Comparison of ENCODE assay signal across 9 mouse cellular contexts in the genomic region with DNA sequence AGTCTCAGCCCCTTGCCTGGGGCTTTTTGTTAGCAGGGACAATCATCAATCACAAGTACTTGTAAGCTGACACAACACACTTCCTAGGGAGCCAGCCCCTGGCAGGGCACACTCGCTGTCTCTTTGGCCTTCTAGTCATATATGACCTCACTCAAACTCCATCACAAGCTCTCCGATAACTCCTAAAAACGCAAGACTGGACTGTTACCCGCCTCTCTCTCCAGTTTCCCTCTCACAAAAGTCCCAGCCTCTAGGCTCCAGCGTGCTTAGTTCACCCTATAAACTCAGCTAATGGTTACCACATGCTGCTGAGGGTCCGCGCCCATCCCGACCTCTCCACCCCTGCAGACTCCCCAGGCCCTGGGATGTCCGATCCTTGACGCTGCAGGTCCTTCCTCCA. TPM values are rescaled to one million over a fixed set of nuclear protein-coding genes. Genes with fewer than 3 reads are reported as not detected.
DNase-seq lines count a peak whose midpoint lies in the region; ATAC-seq and TF ChIP-seq lines count a peak whose summit lies in the region.
"Had no signal": no experiment of that assay in that cellular context is flagged by ENCODE, and none has a peak within 500 bp of the region (broad histone marks: within the 10 kb centered on the region; RNA-seq: fewer than 3 reads in every experiment).

No protein-coding gene starts in this region.

- H3K9me3 ChIP-seq in heart, embryonic 13.5 days: no peaks in the 10 kb centered on the region
- H3K9me3 ChIP-seq in liver, embryonic 13.5 days (replicated peaks): no peaks in the 10 kb centered on the region
- no peaks in the 10 kb centered on the region for H3K9me3 ChIP-seq in stomach, embryonic 16.5 days (replicated peaks; ENCODE audit: control insufficient read depth, low read length)

- peak overlapping the region; percentile 79 for H3K4me3 ChIP-seq in heart, embryonic 13.5 days
- H3K4me3 ChIP-seq in liver, embryonic 13.5 days (replicated peaks): peak overlapping the region; percentile 56
- peak overlapping the region; percentile 72 for H3K4me3 ChIP-seq in stomach, embryonic 16.5 days (replicated peaks; ENCODE audit: low read length)

- ATAC-seq in heart, embryonic 13.5 days (ENCODE audit: extremely low read depth, insufficient number of reproducible peaks, low FRiP score, low TSS enrichment): no peak
- ATAC-seq in liver, embryonic 13.5 days (ENCODE audit: low read depth): no peak
- no peak for ATAC-seq in stomach, embryonic 16.5 days (ENCODE audit: insufficient read depth, low FRiP score)

- peak; percentile 10 for DNase-seq in adrenal gland, adult 8-10 months
- no peak for DNase-seq in adrenal gland, postnatal 25 days
- peak; percentile 42 for DNase-seq in brain, embryonic 14.5 days (ENCODE audit: low read depth)
- no peak for DNase-seq in liver, embryonic 13.5 days
- DNase-seq in right cerebral cortex, postnatal 36 days (ENCODE audit: low spot score in 2 of 2): no peak
- no peak for DNase-seq in left cerebral cortex, adult 18-20 months (ENCODE audit: low spot score in 2 of 2)

- TF ChIP-seq POLR2A in brain, embryonic 14.5 days (IDR thresholded peaks at IDR 0.05; ENCODE audit: borderline replicate concordance, extremely low read depth, insufficient read depth, insufficient read length, poor library complexity, severe bottlenecking): no peak

- peak overlapping the region; percentile 96 for H3K4me2 ChIP-seq in heart, embryonic 13.5 days
- H3K4me2 ChIP-seq in liver, embryonic 13.5 days: peak overlapping the region; percentile 65
- peak overlapping the region; percentile 89 for H3K4me2 ChIP-seq in stomach, embryonic 16.5 days (ENCODE audit: low read depth, low read length)

- peaks cover 35% of the 10 kb centered on the region for H3K4me1 ChIP-seq in heart, embryonic 13.5 days
- H3K4me1 ChIP-seq in liver, embryonic 13.5 days (replicated peaks): peaks cover 13% of the 10 kb centered on the region
- H3K4me1 ChIP-seq in stomach, embryonic 16.5 days (ENCODE audit: control insufficient read depth, insufficient read depth, low read length): peaks cover 29% of the 10 kb centered on the region

- H3K9ac ChIP-seq in heart, embryonic 13.5 days: peak overlapping the region; percentile 81
- H3K9ac ChIP-seq in liver, embryonic 13.5 days: peak overlapping the region; percentile 36; the same call in 1 of the 2 replicates
- H3K9ac ChIP-seq in stomach, embryonic 16.5 days (ENCODE audit: low read length): peak overlapping the region; percentile 64

- 1% methylated on average over 10 of the region's 10 CpGs for whole genome bisulfite sequencing in heart, embryonic 13.5 days
- 6% methylated on average over 10 of the region's 10 CpGs for WGBS in liver, embryonic 13.5 days (ENCODE audit: insufficient replicate concordance)
- WGBS in stomach, embryonic 16.5 days: under 1% methylated on average over 10 of the region's 10 CpGs

- no peak overlapping the region for H3K27ac ChIP-seq in heart, embryonic 13.5 days (replicated peaks)
- H3K27ac ChIP-seq in liver, embryonic 13.5 days: no peak overlapping the region
- 0 out of 2 replicates have a peak overlapping the region, but pooled peaks have one; percentile 6 for H3K27ac ChIP-seq in stomach, embryonic 16.5 days (ENCODE audit: low read length)

- no peak for TF ChIP-seq CTCF in brain, embryonic 14.5 days (IDR thresholded peaks at IDR 0.05; ENCODE audit: borderline replicate concordance, extremely low read depth, insufficient read depth, insufficient read length)

- H3K27me3 ChIP-seq in heart, embryonic 13.5 days (replicated peaks): peaks cover 30% of the 10 kb centered on the region
- peaks cover 61% of the 10 kb centered on the region for H3K27me3 ChIP-seq in liver, embryonic 13.5 days
- 0 out of 2 replicates have a peak, but pooled peaks cover 12% of the 10 kb centered on the region for H3K27me3 ChIP-seq in stomach, embryonic 16.5 days (ENCODE audit: control insufficient read depth, insufficient read depth, low read length)

- no peaks in the 10 kb centered on the region for H3K36me3 ChIP-seq in heart, embryonic 13.5 days
- no peaks in the 10 kb centered on the region for H3K36me3 ChIP-seq in liver, embryonic 13.5 days
- H3K36me3 ChIP-seq in stomach, embryonic 16.5 days (ENCODE audit: control insufficient read depth, insufficient read depth, low read length): no peaks in the 10 kb centered on the region

RNA-seq across cellular contexts. Expression of a gene that starts 0.8 kb away (rescaled TPM):
- 10 to 100 TPM in 2 of 4 experiments, 1 to 10 TPM in 2; 5.8 to 20.8 (median 13.6) TPM for total RNA-seq in adrenal gland, adult 8-10 months (2022)
- total RNA-seq in adrenal gland, postnatal 25 days (2021): 9.8 and 18.3 TPM in 2 replicates
- polyA plus RNA-seq in brain, embryonic 14.5 days (2012; rRNA removed): 3.7 and 7.3 TPM in 2 replicates
- 1.6 TPM in 2 replicates for polyA plus RNA-seq in heart, embryonic 13.5 days (2015; fragmentation: Nextera tagmentation; extraction: Ambion mirVana)
- polyA plus RNA-seq in liver, embryonic 13.5 days (2015; fragmentation: Nextera tagmentation; extraction: Ambion mirVana): 0.10 and 0.14 TPM in 2 replicates
- 3.2 and 3.4 TPM in 2 replicates for polyA plus RNA-seq in stomach, embryonic 16.5 days (2015; fragmentation: Nextera tagmentation; extraction: Ambion mirVana)
- total RNA-seq in left cerebral cortex, adult 18-20 months (2021): 1 to 10 TPM; 9.3 to 10.0 TPM
- total RNA-seq: common myeloid progenitor, adult 5-6 weeks had no signal

Comparison
In these comparisons a context has a peak if more than half of its experiments do, and no peak if none do; other contexts are left out.
1. DNase-seq: peak in adrenal gland, adult 8-10 months (single experiment) and brain, embryonic 14.5 days (single experiment); none in adrenal gland, postnatal 25 days (single experiment), liver, embryonic 13.5 days (single experiment), right cerebral cortex, postnatal 36 days (0 of 2) and left cerebral cortex, adult 18-20 months (0 of 2).
2. Peak in every context shown above with its lines, with median percentiles within 50 percentile points of each other: H3K4me2 ChIP-seq, H3K4me3 ChIP-seq and H3K9ac ChIP-seq.